Mouse (Mus musculus): ENCODE data around the gene Gm45716. TPM values are rescaled to one million over a fixed set of nuclear protein-coding genes. Genes with fewer than 3 reads are reported as not detected.
A peak's percentile ranks its signal among the peaks of the same experiment; 100 is the strongest.

Gene Gm45716
- polyA plus RNA-seq, 1 experiment from 2014 or later = 54.6 TPM

- Histone ChIP-seq H3K27me3 (no peaks in the 10 kb centered on the region), H3K9me3 (replicated peaks) (no peaks in the 10 kb centered on the region), H3K27ac (peak overlapping the region; percentile 94), H3K4me2 (peak overlapping the region; percentile 67), H3K4me3 (peak overlapping the region; percentile 27), H3K36me3 (no peaks in the 10 kb centered on the region), H3K4me1 (replicated peaks) (peaks cover 50% of the 10 kb centered on the region), H3K9ac (peak overlapping the region; percentile 34)
- 5% methylated on average over 2 of the region's 2 CpGs for WGBS
- ATAC-seq (replicated peaks; ENCODE audit: insufficient number of reproducible peaks, insufficient read depth, low FRiP score, low read depth) = no peak
These were observed 64.4 kb downstream of the Gm45716 start for GRCm38 (mm10) chr11:90251923-90252322.

- H3K9ac ChIP-seq = peak overlapping the region; percentile 34
- no peaks in the 10 kb centered on the region for H3K9me3 ChIP-seq (replicated peaks)
- H3K4me3 ChIP-seq = peak overlapping the region; percentile 27
- H3K4me2 ChIP-seq = peak overlapping the region; percentile 67
- 23% methylated on average over 8 of the region's 8 CpGs for WGBS
- H3K4me1 ChIP-seq (replicated peaks) = peaks cover 54% of the 10 kb centered on the region
- H3K36me3 ChIP-seq = 0 out of 2 replicates have a peak, but pooled peaks cover under 1% of the 10 kb centered on the region
- peak overlapping the region; percentile 94 for H3K27ac ChIP-seq
- H3K27me3 ChIP-seq = no peaks in the 10 kb centered on the region
- ATAC-seq (replicated peaks; ENCODE audit: insufficient number of reproducible peaks, insufficient read depth, low FRiP score, low read depth) = no peak
These were observed 64.9 kb downstream of the Gm45716 start for GRCm38 (mm10) chr11:90252366-90252765.

GRCm38 (mm10) chr11:90254536-90254935 lies 67.1 kb downstream of the Gm45716 start:
- H3K9ac ChIP-seq = no peak overlapping the region
- H3K27me3 ChIP-seq = no peaks in the 10 kb centered on the region
- H3K4me3 ChIP-seq = no peak overlapping the region
- H3K27ac ChIP-seq = peak overlapping the region; percentile 94
- H3K4me2 ChIP-seq = no peak overlapping the region
- peaks cover 66% of the 10 kb centered on the region for H3K4me1 ChIP-seq (replicated peaks)
- H3K9me3 ChIP-seq (replicated peaks) = no peaks in the 10 kb centered on the region
- 0 out of 2 replicates have a peak, but pooled peaks cover 3% of the 10 kb centered on the region for H3K36me3 ChIP-seq
- ATAC-seq (replicated peaks; ENCODE audit: insufficient number of reproducible peaks, insufficient read depth, low FRiP score, low read depth) = no peak
- WGBS = 85% methylated on average over 3 of the region's 3 CpGs

- Histone ChIP-seq H3K36me3 (peaks cover 14% of the 10 kb centered on the region), H3K4me2 (peak overlapping the region; percentile 47; the same call in 1 of the 2 replicates), H3K9me3 (replicated peaks) (no peaks in the 10 kb centered on the region), H3K27ac (peak overlapping the region; percentile 94), H3K9ac (no peak overlapping the region), H3K4me3 (no peak overlapping the region), H3K4me1 (replicated peaks) (peaks cover 68% of the 10 kb centered on the region), H3K27me3 (no peaks in the 10 kb centered on the region)
- WGBS = 26% methylated on average over 6 of the region's 6 CpGs
- ATAC-seq (replicated peaks; ENCODE audit: insufficient number of reproducible peaks, insufficient read depth, low FRiP score, low read depth) = peak; percentile 91
These were observed 68.2 kb downstream of the Gm45716 start for GRCm38 (mm10) chr11:90255687-90256086.

- no peak overlapping the region for H3K4me3 ChIP-seq
- peaks cover 63% of the 10 kb centered on the region for H3K4me1 ChIP-seq (replicated peaks)
- peaks cover 27% of the 10 kb centered on the region for H3K36me3 ChIP-seq
- WGBS = 64% methylated on average over 16 of the region's 16 CpGs
- no peak overlapping the region for H3K4me2 ChIP-seq
- no peaks in the 10 kb centered on the region for H3K9me3 ChIP-seq (replicated peaks)
- no peak overlapping the region for H3K9ac ChIP-seq
- no peaks in the 10 kb centered on the region for H3K27me3 ChIP-seq
- no peak for ATAC-seq (replicated peaks; ENCODE audit: insufficient number of reproducible peaks, insufficient read depth, low FRiP score, low read depth)
- H3K27ac ChIP-seq = peak overlapping the region; percentile 94
These were observed 69.5 kb downstream of the Gm45716 start for GRCm38 (mm10) chr11:90256833-90257525.

DNA sequence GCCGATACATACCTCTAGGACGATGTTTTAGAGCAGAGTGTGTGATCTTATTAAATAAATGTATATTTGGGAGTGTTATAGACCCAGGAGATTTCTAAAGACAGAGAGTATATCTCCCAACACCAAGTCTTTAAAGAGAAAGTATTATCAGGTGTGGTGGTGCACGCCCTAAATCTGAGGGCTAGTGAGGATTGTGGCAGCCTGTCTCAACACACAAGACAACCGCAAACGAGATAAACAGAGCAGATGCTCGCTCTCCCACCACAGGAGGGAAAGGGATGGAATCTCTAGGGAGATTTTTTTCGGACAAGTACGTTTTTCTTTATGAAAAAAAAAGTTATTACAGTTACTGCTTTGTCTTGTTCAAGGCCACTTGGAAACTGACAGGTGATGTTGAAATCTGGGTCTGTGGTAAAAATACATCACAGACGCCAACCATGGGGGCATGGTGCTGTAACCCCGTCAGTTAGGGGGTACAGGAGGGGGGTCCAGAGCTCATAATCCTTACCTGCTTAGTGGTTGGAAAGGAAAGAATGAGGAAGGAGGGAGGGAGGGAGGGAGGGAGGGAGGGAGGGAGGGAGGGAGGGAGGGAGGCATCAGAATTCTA lies 70.9 kb downstream of the Gm45716 start:
- H3K9me3 ChIP-seq (replicated peaks) = no peaks in the 10 kb centered on the region
- no peak overlapping the region for H3K4me3 ChIP-seq
- no peak overlapping the region for H3K4me2 ChIP-seq
- H3K4me1 ChIP-seq (replicated peaks) = peaks cover 50% of the 10 kb centered on the region
- no peaks in the 10 kb centered on the region for H3K27me3 ChIP-seq
- 43% methylated on average over 10 of the region's 10 CpGs for WGBS
- H3K36me3 ChIP-seq = peaks cover 42% of the 10 kb centered on the region
- no peak for ATAC-seq (replicated peaks; ENCODE audit: insufficient number of reproducible peaks, insufficient read depth, low FRiP score, low read depth)
- H3K27ac ChIP-seq = peak overlapping the region; percentile 94; the same call in 1 of the 2 replicates
- H3K9ac ChIP-seq = no peak overlapping the region

GRCm38 (mm10) chr11:90259071-90259470 lies 71.6 kb downstream of the Gm45716 start:
- Histone ChIP-seq H3K27ac (peak overlapping the region; percentile 38), H3K36me3 (peaks cover 48% of the 10 kb centered on the region), H3K4me1 (replicated peaks) (peaks cover 43% of the 10 kb centered on the region), H3K4me3 (no peak overlapping the region), H3K27me3 (no peaks in the 10 kb centered on the region), H3K9me3 (replicated peaks) (no peaks in the 10 kb centered on the region), H3K9ac (no peak overlapping the region), H3K4me2 (no peak overlapping the region)
- no peak for ATAC-seq (replicated peaks; ENCODE audit: insufficient number of reproducible peaks, insufficient read depth, low FRiP score, low read depth)
- WGBS = 37% methylated on average over 4 of the region's 4 CpGs

GRCm38 (mm10) chr11:90259826-90260225 lies 72.3 kb downstream of the Gm45716 start:
- Histone ChIP-seq H3K36me3 (peaks cover 55% of the 10 kb centered on the region), H3K4me2 (no peak overlapping the region), H3K4me1 (replicated peaks) (peaks cover 38% of the 10 kb centered on the region), H3K9me3 (replicated peaks) (no peaks in the 10 kb centered on the region), H3K9ac (no peak overlapping the region), H3K27ac (no peak overlapping the region), H3K27me3 (no peaks in the 10 kb centered on the region), H3K4me3 (no peak overlapping the region)
- no peak for ATAC-seq (replicated peaks; ENCODE audit: insufficient number of reproducible peaks, insufficient read depth, low FRiP score, low read depth)
- 73% methylated on average over 9 of the region's 9 CpGs for WGBS

DNA sequence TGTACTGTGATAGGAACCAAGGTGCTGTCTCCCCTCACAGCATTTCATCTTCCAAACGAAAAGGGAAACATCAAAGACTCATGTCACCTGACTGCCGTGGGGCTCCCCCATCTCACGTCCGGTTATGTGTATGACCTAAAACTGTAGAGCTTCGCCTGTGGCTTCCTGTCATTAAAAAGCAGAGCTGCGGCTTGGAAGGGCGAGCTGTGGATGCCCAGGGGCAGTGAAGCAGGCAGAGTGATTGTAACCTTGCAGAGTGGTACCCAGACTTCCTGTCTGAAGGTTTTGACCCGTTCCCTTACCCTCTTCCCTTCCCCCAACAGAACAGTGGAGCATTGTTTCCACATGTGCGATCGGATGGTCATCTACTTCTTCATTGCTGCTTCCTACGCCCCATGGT lies 76.7 kb downstream of the Gm45716 start:
- H3K9me3 ChIP-seq (replicated peaks) = no peaks in the 10 kb centered on the region
- peaks cover 12% of the 10 kb centered on the region; the same call in 1 of the 2 replicates for H3K4me1 ChIP-seq (replicated peaks)
- H3K27ac ChIP-seq = peak overlapping the region; percentile 7; the same call in 1 of the 2 replicates
- no peak for ATAC-seq (replicated peaks; ENCODE audit: insufficient number of reproducible peaks, insufficient read depth, low FRiP score, low read depth)
- no peak overlapping the region for H3K4me2 ChIP-seq
- peaks cover 79% of the 10 kb centered on the region for H3K36me3 ChIP-seq
- H3K4me3 ChIP-seq = no peak overlapping the region
- H3K27me3 ChIP-seq = no peaks in the 10 kb centered on the region
- no peak overlapping the region for H3K9ac ChIP-seq
- WGBS = 83% methylated on average over 11 of the region's 11 CpGs

GRCm38 (mm10) chr11:90265581-90265980 lies 78.1 kb downstream of the Gm45716 start:
- H3K36me3 ChIP-seq = peaks cover 79% of the 10 kb centered on the region
- H3K27ac ChIP-seq = peak overlapping the region; percentile 41
- H3K27me3 ChIP-seq = no peaks in the 10 kb centered on the region
- H3K4me1 ChIP-seq (replicated peaks) = peaks cover 9% of the 10 kb centered on the region; the same call in 1 of the 2 replicates
- no peak overlapping the region for H3K4me2 ChIP-seq
- H3K4me3 ChIP-seq = no peak overlapping the region
- ATAC-seq (replicated peaks; ENCODE audit: insufficient number of reproducible peaks, insufficient read depth, low FRiP score, low read depth) = no peak
- H3K9ac ChIP-seq = no peak overlapping the region
- H3K9me3 ChIP-seq (replicated peaks) = no peaks in the 10 kb centered on the region
- 56% methylated on average over 7 of the region's 7 CpGs for WGBS

- no peak overlapping the region for H3K4me2 ChIP-seq
- peaks cover 9% of the 10 kb centered on the region; the same call in 1 of the 2 replicates for H3K4me1 ChIP-seq (replicated peaks)
- no peaks in the 10 kb centered on the region for H3K9me3 ChIP-seq (replicated peaks)
- ATAC-seq (replicated peaks; ENCODE audit: insufficient number of reproducible peaks, insufficient read depth, low FRiP score, low read depth) = no peak
- H3K27me3 ChIP-seq = no peaks in the 10 kb centered on the region
- no peak overlapping the region for H3K9ac ChIP-seq
- H3K4me3 ChIP-seq = no peak overlapping the region
- no peak overlapping the region for H3K27ac ChIP-seq
- 87% methylated on average over 5 of the region's 5 CpGs for WGBS
- H3K36me3 ChIP-seq = peaks cover 74% of the 10 kb centered on the region
These were observed 81.5 kb downstream of the Gm45716 start for GRCm38 (mm10) chr11:90268934-90269333.
